Mouse (Mus musculus): ENCODE measurements around the gene Dnm3.

Dnm3 gene

GRCm38 (mm10) chr1:161991846-161992245 lies 486.0 kb downstream of the Dnm3 start:
- no peak for DNase-seq (ENCODE audit: extremely low spot score)

DNA sequence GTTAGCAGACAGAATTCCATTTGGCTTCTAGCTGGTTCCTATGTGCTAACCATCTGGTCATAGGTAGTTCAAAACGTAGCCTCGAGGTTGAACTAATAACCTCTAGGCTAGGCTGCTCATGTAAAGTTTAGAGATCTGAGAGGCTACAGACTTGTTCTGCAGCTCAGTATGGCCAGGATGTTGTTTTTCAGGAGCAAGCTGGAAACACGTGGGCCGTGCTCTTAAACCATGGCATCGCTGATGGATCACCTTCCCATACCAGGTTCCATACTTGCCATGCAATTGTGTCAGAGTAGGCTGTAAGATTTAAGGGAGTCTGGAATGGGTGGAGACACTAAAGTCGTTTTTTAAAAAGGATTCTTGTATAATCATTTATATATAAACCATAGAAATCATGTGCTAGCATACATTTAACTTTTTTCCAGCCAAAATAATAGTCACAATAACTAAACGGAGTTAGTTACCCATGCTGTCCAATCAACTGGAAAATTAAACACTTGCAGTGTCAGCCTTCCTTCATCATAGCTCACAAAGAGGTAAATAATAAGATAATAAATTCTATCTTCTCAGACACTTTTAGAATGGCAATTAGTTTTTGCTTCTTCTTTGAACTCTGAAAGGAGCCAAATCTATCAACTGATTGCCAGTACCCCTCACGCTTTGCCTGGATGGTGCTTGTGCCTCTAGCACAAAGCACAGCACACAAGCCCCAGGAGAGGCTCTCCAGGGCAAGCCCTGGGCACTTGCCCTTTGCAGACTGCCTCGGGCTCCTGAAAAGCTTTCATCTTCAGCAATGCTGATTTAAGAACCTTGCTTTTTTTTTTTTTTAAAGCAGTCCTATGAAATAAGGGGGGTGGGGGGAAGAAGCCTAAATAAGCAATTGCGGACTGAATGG lies 486.9 kb downstream of the Dnm3 start:
- no peak for DNase-seq (ENCODE audit: extremely low spot score)

GRCm38 (mm10) chr1:161983979-161984566 lies 493.8 kb downstream of the Dnm3 start:
- no peak for DNase-seq (ENCODE audit: extremely low spot score)

GRCm38 (mm10) chr1:161983451-161983850 lies 494.4 kb downstream of the Dnm3 start:
- no peak for DNase-seq (ENCODE audit: extremely low spot score)

- DNase-seq (ENCODE audit: extremely low spot score) = no peak
Observed at GRCm38 (mm10) chr1:161980626-161981298, 497.1 kb downstream of the Dnm3 start.

DNA sequence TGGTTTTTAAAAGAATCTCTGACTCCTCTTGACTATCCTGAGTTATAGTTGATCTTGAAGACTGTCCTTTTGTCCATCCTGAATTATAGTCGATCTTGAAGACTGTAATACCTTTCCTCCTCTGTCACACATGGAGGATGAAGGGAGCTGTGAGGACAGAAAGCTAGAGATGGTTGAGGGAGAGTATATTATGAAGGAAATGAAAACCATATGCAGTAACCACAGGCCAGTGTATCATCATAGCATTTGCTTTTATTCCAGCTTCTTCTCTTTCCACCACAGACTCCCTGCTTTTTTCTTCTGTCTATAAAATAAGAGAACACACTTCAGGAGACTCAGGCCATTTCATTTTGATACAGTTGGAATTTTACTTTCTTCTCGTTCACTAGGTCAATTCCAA lies 497.8 kb downstream of the Dnm3 start:
- DNase-seq (ENCODE audit: extremely low spot score) = no peak

- no peak for DNase-seq (ENCODE audit: extremely low spot score)
Observed at GRCm38 (mm10) chr1:161979536-161979935, 498.3 kb downstream of the Dnm3 start, which contains the start of gene 4930558K02Rik. 4930558K02Rik (minus strand) TSS chr1:161979636.

GRCm38 (mm10) chr1:161978173-161978700 lies 499.6 kb downstream of the Dnm3 start:
- DNase-seq (ENCODE audit: extremely low spot score) = no peak

- no peak for DNase-seq (ENCODE audit: extremely low spot score)
Observed at GRCm38 (mm10) chr1:161977331-161977730, 500.5 kb downstream of the Dnm3 start.

DNA sequence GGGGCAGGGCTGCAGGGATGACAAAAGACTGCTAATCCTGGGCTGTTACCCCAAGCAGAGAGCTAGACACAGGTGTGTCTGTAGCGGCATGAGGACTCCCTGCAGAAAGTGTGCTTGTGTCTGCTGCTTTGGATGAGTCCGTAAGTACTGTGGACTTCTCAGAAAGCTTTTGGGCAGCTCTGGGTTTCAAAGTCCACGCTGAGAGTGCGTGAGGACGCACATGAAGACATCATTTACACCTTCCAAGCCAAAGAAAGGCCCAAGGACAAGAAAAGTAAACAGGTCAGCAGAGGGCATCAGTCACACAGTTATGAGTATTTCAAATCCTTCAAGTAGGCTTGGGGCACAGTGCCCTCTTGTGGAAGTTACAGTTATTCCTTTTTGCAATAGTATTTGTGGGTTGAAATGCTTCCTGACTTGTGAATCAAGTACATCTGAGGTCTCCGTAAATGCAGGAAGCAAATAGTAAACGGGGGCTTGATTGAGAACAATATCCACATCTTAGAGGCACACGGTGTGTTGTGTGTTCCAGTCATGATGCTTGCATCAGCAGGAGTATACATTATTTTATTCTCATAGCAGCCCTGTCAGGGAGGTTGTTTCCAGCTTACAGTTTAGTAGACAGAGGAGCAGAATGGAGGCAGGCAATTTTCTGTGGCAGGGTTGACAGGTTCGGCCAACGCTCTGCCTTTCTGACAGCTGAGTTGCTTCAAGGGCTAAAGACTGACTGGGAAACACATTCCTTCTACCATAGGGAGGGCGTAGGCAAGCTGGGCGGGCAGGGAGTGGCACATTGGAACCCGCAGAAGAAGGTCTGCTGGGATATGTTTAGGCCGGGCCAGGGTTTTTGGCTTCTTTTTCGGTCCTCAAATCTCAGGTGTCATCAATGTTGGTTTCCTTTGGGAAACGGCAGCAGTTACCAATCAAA lies 501.3 kb downstream of the Dnm3 start:
- DNase-seq (ENCODE audit: extremely low spot score) = peak; percentile 84

DNA sequence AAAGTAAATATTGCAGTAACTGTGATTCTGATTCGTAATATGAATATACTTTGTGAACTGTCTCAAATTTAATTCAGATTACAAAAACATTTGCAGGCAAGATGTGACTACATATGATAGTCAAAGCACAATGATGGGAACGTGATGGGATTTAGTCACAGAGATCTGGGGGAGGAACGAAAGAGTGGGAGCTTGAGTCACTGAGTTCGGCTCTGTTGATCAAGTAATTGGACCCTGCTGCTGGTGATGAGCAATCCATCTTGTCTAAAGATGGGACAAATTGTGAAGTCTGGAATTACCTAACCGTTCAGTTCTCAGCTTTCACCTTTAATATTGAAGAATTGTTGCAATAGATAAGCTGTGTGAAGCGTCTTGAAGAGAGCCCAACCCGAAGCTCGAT lies 505.6 kb downstream of the Dnm3 start:
- DNase-seq (ENCODE audit: extremely low spot score) = no peak

DNA sequence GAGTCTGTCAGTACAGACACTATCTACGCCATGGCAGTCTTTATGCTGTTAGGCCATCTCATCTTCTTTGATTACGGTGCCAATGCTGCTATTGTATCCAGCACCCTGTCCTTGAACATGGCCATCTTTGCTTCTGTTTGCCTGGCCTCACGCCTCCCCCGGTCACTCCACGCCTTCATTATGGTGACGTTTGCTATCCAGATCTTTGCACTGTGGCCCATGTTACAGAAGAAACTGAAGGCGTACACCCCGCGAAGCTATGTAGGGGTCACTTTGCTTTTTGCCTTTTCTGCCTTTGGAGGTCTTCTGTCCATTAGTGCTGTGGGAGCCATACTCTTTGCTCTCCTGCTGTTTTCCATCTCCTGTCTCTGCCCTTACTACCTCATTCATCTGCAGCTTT lies 507.0 kb downstream of the Dnm3 start:
- DNase-seq (ENCODE audit: extremely low spot score) = no peak

- peak; percentile 93 for DNase-seq (ENCODE audit: extremely low spot score)
Observed at GRCm38 (mm10) chr1:161968589-161969407, 509.0 kb downstream of the Dnm3 start, which contains the start of gene Pigc. Pigc (plus strand) TSS chr1:161969186.

- no peak for DNase-seq (ENCODE audit: extremely low spot score)
Observed at GRCm38 (mm10) chr1:161967936-161968335, 509.9 kb downstream of the Dnm3 start.

- peak; percentile 22 for DNase-seq (ENCODE audit: extremely low spot score)
Observed at GRCm38 (mm10) chr1:161962465-161963377, 515.1 kb downstream of the Dnm3 start.

DNA sequence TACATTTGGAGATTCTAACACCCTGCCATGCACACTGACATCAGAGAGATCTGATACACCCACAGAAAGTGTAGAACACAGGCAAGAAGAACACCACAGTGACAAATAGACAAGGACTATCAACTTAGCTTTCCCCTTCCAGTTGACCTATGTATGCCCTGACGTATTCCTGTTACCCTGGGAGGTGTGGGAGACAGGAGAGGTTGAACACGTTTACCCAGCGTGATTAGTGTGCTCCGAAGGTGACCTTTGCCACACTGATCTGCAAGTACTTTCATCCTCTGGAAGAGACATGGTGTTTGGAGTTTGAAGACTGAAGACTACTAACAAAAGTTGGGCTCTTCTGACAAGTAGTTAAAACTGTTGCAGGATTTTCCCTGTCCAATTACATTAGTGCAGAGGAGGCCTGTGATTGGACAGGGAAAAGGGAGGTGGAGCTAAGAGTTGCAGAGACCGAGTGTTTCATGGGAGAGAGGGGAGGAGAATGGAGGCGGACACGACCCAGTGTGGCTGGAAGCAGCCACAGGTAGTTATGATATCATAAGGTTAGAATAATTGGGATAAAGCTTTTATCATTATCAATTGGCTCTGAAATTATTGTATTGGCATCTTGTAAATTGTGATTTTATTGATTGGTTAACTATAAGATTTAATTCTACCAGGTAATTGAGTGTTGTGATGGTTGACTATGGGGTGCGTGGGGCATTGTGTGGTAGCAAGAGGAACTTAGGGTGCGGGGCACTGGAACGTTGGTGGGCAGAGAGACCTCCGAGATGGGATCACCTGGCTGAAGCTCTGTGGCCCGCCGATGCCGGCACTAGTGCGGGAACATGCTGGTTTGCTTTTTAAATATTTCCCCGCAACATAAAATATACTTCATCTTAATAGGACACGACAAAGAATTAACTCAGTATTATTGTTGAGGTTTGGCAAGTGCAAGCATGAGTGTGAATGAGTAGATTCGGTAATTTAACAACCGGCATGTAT lies 519.6 kb downstream of the Dnm3 start:
- no peak for DNase-seq (ENCODE audit: extremely low spot score)

- DNase-seq (ENCODE audit: extremely low spot score) = no peak
Observed at GRCm38 (mm10) chr1:161955846-161956245, 522.0 kb downstream of the Dnm3 start.

- DNase-seq (ENCODE audit: extremely low spot score) = no peak
Observed at GRCm38 (mm10) chr1:161952599-161952998, 525.2 kb downstream of the Dnm3 start.
